11 mouse cellular contexts compared by ENCODE assay signal in the genomic region with DNA sequence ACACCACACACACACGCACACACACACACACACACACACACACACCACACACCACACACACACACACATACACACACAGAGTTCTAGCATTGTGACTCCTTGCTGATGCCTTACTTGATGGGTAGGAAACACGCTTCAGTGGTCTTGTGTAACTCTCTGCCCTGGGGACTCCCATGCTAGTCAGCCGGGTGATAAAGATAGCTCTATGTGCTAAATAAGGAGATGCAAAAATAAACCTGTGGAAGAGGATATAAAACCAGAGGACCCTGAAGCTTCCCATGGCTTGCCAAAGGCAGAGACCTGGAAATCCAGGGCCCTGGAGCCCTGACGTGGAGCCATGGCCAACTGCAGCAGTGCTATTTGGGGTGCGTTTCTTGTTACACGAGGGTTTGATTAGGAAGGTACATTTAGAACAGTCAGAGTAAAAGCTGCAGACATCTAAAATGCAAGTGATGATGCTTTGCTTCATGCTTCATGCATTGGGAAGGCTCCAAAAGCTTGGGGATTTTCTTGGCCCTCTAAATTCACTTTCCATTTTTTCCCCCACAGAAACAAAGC. TPM values are rescaled to one million over a fixed set of nuclear protein-coding genes. Genes with fewer than 3 reads are reported as not detected.
DNase-seq lines count a peak whose midpoint lies in the region; ATAC-seq and TF ChIP-seq lines count a peak whose summit lies in the region.
"Had no signal": no experiment of that assay in that cellular context is flagged by ENCODE, and none has a peak within 500 bp of the region (broad histone marks: within the 10 kb centered on the region; RNA-seq: fewer than 3 reads in every experiment).

No protein-coding gene starts in this region.

- no peak for ATAC-seq in heart, embryonic 13.5 days (ENCODE audit: extremely low read depth, insufficient number of reproducible peaks, low FRiP score, low TSS enrichment)
- ATAC-seq in heart, embryonic 11.5 days (replicated peaks; ENCODE audit: insufficient number of reproducible peaks, low FRiP score, low TSS enrichment), result no peak
- ATAC-seq in Patski, result peak; percentile 79
- ATAC-seq in frontal cortex, adult (ENCODE audit: low TSS enrichment), result peak; percentile 92
- ATAC-seq in limb, embryonic 15.5 days (ENCODE audit: insufficient number of reproducible peaks, low FRiP score, low TSS enrichment, low read depth), result no peak
- ATAC-seq in neural tube, embryonic 15.5 days (ENCODE audit: low FRiP score), result no peak
- ATAC-seq: intestine, embryonic 16.5 days; liver, embryonic 12.5 days had no signal

- TF ChIP-seq CTCF in Patski (IDR thresholded peaks at IDR 0.05), result no peak

- CTCF ChIA-PET in Patski (lab: Charles Lee), result interaction anchor here (1.0 to 2.5 kb wide), 3 partner anchors 12 to 35 kb away, joined by 3 to 7 read pairs (median 3); no protein-coding TSS in a partner anchor

- no peak overlapping the region for H3K4me3 ChIP-seq in heart, embryonic 13.5 days
- H3K4me3 ChIP-seq in heart, embryonic 11.5 days (ENCODE audit: low read depth, low read length), result no peak overlapping the region
- H3K4me3 ChIP-seq in limb, embryonic 15.5 days, result no peak overlapping the region
- no peak overlapping the region for H3K4me3 ChIP-seq in neural tube, embryonic 15.5 days (replicated peaks)
- H3K4me3 ChIP-seq: liver, embryonic 12.5 days; midbrain, embryonic 10.5 days had no signal

- 40% methylated on average over 5 of the region's 6 CpGs for WGBS in heart, embryonic 13.5 days
- WGBS in heart, embryonic 11.5 days (ENCODE audit: insufficient replicate concordance), result 57% methylated on average over 6 of the region's 6 CpGs
- 60% methylated on average over 5 of the region's 6 CpGs for WGBS in limb, embryonic 15.5 days
- 72% methylated on average over 6 of the region's 6 CpGs for WGBS in neural tube, embryonic 15.5 days

- H3K4me2 ChIP-seq in heart, embryonic 13.5 days, result peak overlapping the region; percentile 24
- H3K4me2 ChIP-seq in heart, embryonic 11.5 days, result no peak overlapping the region
- H3K4me2 ChIP-seq in limb, embryonic 15.5 days, result no peak overlapping the region
- H3K4me2 ChIP-seq in neural tube, embryonic 15.5 days, result no peak overlapping the region
- H3K4me2 ChIP-seq: liver, embryonic 12.5 days had no signal

- H3K9ac ChIP-seq in heart, embryonic 13.5 days, result no peak overlapping the region
- no peak overlapping the region for H3K9ac ChIP-seq in heart, embryonic 11.5 days (ENCODE audit: low read depth, low read length)
- H3K9ac ChIP-seq in limb, embryonic 15.5 days, result no peak overlapping the region
- H3K9ac ChIP-seq in neural tube, embryonic 15.5 days (replicated peaks), result no peak overlapping the region
- H3K9ac ChIP-seq: liver, embryonic 12.5 days had no signal

- H3K27me3 ChIP-seq in heart, embryonic 13.5 days (replicated peaks), result no peaks in the 10 kb centered on the region
- H3K27me3 ChIP-seq in heart, embryonic 11.5 days (ENCODE audit: control insufficient read depth, insufficient read depth, low read length), result no peaks in the 10 kb centered on the region
- H3K27me3 ChIP-seq in Patski, result no peaks in the 10 kb centered on the region
- no peaks in the 10 kb centered on the region for H3K27me3 ChIP-seq in limb, embryonic 15.5 days
- H3K27me3 ChIP-seq in neural tube, embryonic 15.5 days (replicated peaks), result no peaks in the 10 kb centered on the region
- H3K27me3 ChIP-seq: liver, embryonic 12.5 days had no signal

- POLR2A ChIA-PET in Patski (lab: Charles Lee), result interaction anchor here (0.6 kb wide), 1 partner anchor 108 kb away, joined by 4 read pairs; no protein-coding TSS in a partner anchor

- peak; percentile 27 for DNase-seq in Patski (ENCODE audit: low read depth, low spot score)
- DNase-seq in urinary bladder, adult 2 months (ENCODE audit: low spot score), result no peak
- DNase-seq: cerebellum, adult 11-12 months had no signal

- no peaks in the 10 kb centered on the region for H3K9me3 ChIP-seq in heart, embryonic 13.5 days
- no peaks in the 10 kb centered on the region for H3K9me3 ChIP-seq in heart, embryonic 11.5 days (replicated peaks; ENCODE audit: control insufficient read depth, low read length)
- H3K9me3 ChIP-seq in limb, embryonic 15.5 days, result no peaks in the 10 kb centered on the region
- H3K9me3 ChIP-seq in neural tube, embryonic 15.5 days (replicated peaks), result no peaks in the 10 kb centered on the region
- H3K9me3 ChIP-seq: liver, embryonic 12.5 days; midbrain, embryonic 10.5 days had no signal

- H3K4me1 ChIP-seq in heart, embryonic 13.5 days, result peaks cover 15% of the 10 kb centered on the region
- H3K4me1 ChIP-seq in heart, embryonic 11.5 days (ENCODE audit: control insufficient read depth, insufficient read depth, low read length), result no peaks in the 10 kb centered on the region; the same call in 1 of the 2 replicates
- peaks cover 8% of the 10 kb centered on the region for H3K4me1 ChIP-seq in limb, embryonic 15.5 days
- H3K4me1 ChIP-seq in neural tube, embryonic 15.5 days, result peaks cover 21% of the 10 kb centered on the region
- H3K4me1 ChIP-seq: liver, embryonic 12.5 days had no signal

- H3K36me3 ChIP-seq in heart, embryonic 13.5 days, result no peaks in the 10 kb centered on the region
- H3K36me3 ChIP-seq in heart, embryonic 11.5 days (ENCODE audit: control insufficient read depth, insufficient read depth, low read length), result no peaks in the 10 kb centered on the region
- H3K36me3 ChIP-seq in limb, embryonic 15.5 days, result no peaks in the 10 kb centered on the region
- no peaks in the 10 kb centered on the region for H3K36me3 ChIP-seq in neural tube, embryonic 15.5 days
- H3K36me3 ChIP-seq: liver, embryonic 12.5 days; midbrain, embryonic 10.5 days had no signal

- in situ Hi-C loops in Patski (cut with MboI; ENCODE audit: low pct_unique_long_range_greater_than_20kb), result no loop called here

- peak overlapping the region; percentile 28; the same call in 1 of the 2 replicates for H3K27ac ChIP-seq in heart, embryonic 13.5 days (replicated peaks)
- H3K27ac ChIP-seq in heart, embryonic 11.5 days (ENCODE audit: low read depth, low read length), result no peak overlapping the region
- H3K27ac ChIP-seq in limb, embryonic 15.5 days, result 0 out of 2 replicates have a peak overlapping the region, but pooled peaks have one; percentile 33
- no peak overlapping the region for H3K27ac ChIP-seq in neural tube, embryonic 15.5 days (replicated peaks)
- H3K27ac ChIP-seq: liver, embryonic 12.5 days; midbrain, embryonic 10.5 days had no signal

RNA-seq across cellular contexts. Expression of a gene that starts 7.4 kb away (rescaled TPM):
- polyA plus RNA-seq in heart, embryonic 13.5 days (2015; fragmentation: Nextera tagmentation; extraction: Ambion mirVana), result 15.6 and 15.7 TPM in 2 replicates
- polyA plus RNA-seq in heart, embryonic 11.5 days (2014; fragmentation: Nextera tagmentation; extraction: Ambion mirVana), result 18.3 and 18.4 TPM in 2 replicates
- polyA plus RNA-seq in Patski (2021), result 24.2 TPM
- 14.6 and 14.7 TPM in 2 replicates for polyA plus RNA-seq in limb, embryonic 15.5 days (2015; fragmentation: Nextera tagmentation; extraction: Ambion mirVana)
- polyA plus RNA-seq in neural tube, embryonic 15.5 days (2015; fragmentation: Nextera tagmentation; extraction: Ambion mirVana), result 5.9 and 7.2 TPM in 2 replicates
- 6.4 and 8.3 TPM in 2 replicates for polyA plus RNA-seq in urinary bladder, adult 2 months (2012; rRNA removed)

Comparison
In these comparisons a context has a peak if more than half of its experiments do, and no peak if none do; other contexts are left out.
1. H3K27ac ChIP-seq: peak in heart, embryonic 13.5 days (single experiment) and limb, embryonic 15.5 days (single experiment); none in heart, embryonic 11.5 days (single experiment) and neural tube, embryonic 15.5 days (single experiment).
2. ATAC-seq: peak in Patski (single experiment) and frontal cortex, adult (single experiment); none in heart, embryonic 13.5 days (single experiment), heart, embryonic 11.5 days (single experiment), limb, embryonic 15.5 days (single experiment) and neural tube, embryonic 15.5 days (single experiment).